Mouse (Mus musculus): ENCODE data around the gene Gpr137c.
A peak's percentile ranks its signal among the peaks of the same experiment; 100 is the strongest.

Gene Gpr137c

DNA sequence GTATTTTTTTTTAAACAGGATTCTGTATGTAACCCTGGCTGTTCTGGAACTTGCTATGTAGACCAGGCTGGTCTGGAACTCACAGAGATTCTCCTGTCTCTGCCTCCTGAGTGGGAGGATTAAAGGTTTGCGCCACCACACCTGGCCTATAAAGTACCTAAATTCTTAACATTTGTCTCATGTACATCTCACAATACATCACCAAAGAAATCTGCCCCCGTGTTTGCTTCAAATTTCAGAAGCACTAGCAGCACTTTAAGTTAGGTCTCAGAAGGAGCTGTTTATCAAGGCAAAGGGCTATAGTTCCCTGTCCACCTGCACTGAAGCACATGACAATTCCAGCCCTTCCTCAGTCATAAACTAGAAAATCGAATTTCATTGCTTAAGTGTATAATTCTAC lies 62.5 kb downstream of the Gpr137c start:
- DNase-seq (ENCODE audit: extremely low spot score, low spot score), result no peak

DNA sequence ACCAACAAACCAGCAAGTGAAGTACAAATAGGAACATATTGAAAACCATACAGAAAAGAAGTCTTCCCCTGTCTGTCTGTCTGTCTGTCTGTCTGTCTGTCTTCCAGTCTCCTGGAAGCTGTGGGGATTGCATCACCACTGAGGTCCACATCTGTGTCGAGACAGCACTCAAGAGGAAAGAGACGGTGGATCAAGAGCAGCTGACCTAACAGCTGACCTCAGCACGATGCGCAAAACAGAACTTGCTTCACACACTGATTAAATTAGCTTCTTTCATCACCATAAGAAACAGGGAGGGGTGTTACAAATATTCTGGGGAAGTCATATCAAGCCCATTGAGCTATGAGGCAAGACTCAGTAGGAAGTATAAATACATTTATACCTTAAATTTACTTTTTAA lies 72.1 kb downstream of the Gpr137c start:
- DNase-seq (ENCODE audit: extremely low spot score, low spot score), result no peak

DNA sequence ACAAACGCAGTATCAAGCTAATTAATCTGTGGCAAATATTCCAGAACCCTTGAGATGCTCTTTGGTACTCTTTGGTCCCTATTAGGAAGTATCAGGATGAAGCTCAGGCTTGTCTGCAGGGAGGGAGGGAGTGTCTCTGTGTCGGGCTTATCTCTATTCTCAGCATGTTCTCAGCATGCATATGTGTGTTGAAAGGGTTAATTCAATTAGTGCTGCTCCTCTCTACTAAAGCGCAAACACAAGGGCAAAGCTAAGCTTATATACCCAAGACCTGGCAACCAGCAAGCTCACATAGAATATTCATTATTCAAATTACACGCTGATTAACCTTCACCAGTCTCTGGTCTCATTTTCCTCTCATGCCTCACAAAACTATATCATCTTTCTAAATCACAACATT lies 84.4 kb downstream of the Gpr137c start:
- no peak for DNase-seq (ENCODE audit: extremely low spot score, low spot score)

DNA sequence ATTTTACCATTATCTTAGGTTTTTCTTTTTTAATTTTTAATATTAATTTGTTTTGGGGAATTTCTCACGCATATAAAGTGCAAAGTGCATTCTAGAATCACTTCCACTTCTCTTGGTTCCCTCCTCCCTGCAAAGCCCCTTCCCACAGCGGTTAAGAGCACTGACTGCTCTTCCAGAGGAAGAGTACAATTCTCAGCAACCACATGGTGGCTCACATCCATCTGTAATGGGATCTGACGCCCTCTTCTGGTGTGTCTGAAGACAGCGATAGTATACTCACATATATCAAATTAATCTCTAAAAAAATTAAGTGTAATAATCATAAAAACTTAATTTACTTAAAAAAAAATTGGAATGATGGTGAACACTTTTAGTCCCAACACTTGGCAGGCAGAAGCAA lies 84.9 kb downstream of the Gpr137c start:
- no peak for DNase-seq (ENCODE audit: extremely low spot score, low spot score)

DNA sequence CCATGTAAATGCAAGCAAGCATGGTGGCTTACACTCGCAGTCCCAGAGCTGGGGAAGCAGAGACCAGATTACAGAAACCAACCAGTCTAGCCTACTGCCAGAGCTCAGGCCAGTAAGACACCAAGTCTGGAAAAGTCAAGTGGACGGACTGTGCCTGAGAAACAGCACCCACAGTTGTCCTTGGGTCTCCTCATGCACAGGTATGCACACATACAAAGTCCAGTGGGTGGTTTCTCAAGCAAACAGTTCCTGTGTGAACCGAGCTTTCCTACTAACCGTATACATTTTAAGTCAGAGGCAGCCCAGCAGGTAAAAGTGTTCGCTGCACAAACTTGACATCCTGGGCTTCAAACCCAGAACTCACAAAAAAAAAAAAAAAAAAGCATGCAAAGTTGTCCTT lies 86.3 kb downstream of the Gpr137c start:
- DNase-seq (ENCODE audit: extremely low spot score, low spot score), result no peak

DNA sequence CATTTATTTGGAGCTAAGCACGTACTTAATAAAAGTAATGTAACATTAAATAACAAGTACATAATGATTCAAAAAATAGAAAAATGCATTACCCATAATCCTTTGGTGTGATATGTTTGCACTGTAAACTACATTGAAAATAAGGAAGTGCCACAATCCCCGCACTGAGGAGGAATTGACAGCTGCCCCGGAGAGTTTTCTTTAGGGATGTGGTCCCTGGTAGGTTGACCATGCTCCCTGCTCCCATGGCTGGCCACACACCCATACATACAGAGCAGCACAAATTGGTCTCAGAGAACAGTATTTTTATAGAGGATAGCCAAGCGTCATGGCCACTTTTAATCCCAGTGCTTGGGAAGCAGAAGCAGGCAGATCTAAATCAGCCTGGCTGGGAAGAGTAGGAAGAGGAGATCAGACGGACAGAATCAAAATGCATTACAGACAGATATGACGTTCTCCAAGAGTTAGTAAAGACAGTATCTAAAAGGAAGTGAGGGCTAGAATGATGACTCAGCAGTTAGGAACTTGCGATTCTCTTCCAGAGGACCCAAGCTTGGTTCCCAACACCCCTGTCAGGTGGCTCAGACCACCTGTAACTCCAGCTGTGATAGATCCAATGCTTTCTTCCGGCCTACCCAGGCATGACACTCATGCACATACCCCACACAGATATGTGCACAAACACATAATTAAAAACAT lies 88.3 kb downstream of the Gpr137c start:
- DNase-seq (ENCODE audit: extremely low spot score, low spot score), result no peak

DNA sequence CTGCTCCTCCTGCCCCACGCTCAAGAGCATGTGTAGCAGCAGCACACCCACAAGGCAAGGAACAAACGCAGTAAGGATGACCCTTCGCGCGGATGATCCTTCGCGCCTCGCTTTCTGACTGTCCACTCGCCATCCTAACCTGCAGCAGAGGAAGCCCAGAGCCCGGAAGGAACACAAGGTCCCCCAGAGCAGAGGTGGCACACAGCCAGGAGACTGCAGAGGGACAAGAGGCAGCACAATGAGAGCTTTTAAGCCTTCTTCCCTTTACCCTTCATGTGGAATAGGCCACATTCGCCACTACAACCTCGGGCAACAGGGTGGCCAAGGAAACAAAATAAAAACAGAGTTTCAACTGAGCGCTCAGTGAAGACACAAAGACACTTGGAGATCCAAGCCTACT lies 90.1 kb downstream of the Gpr137c start:
- DNase-seq (ENCODE audit: extremely low spot score, low spot score), result no peak

DNA sequence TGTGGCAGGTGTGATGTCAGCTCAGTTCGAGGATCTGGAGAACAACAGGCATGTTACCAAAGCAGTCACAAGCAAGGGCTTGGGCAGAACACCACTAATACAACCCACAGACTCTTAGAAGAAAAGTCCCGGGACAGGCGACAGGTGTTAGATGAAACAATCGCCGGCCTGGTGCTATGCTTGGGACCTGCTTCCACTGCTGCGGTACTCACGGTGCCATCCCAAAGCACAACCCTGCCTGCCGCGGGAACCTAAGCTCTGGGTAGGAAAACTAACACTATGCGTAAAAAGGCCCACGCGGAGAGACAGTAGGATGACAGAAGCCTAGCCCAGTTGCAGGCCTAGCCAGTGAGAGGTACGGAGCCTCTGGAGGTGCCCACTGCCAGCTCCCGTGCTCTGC lies 90.6 kb downstream of the Gpr137c start:
- no peak for DNase-seq (ENCODE audit: extremely low spot score, low spot score)

DNA sequence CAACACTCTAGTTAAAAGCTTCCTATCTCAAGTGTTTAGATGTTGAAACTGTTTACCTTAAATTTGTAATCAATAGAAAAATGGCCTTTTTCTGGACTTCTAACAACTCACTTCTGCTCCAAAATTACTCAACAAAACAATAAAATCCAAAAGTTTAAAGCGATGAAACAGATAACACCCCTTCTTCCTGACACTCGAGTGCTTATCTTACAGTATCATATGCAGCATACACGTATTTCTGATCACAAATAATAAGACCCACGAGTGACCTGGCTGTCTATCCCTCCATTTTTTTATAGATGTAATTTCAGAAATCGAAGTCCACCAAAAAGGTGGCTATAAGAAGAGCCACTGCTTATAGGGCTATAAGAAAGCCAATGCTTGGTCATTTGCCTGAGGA lies 97.4 kb downstream of the Gpr137c start:
- no peak for DNase-seq (ENCODE audit: extremely low spot score, low spot score)

DNA sequence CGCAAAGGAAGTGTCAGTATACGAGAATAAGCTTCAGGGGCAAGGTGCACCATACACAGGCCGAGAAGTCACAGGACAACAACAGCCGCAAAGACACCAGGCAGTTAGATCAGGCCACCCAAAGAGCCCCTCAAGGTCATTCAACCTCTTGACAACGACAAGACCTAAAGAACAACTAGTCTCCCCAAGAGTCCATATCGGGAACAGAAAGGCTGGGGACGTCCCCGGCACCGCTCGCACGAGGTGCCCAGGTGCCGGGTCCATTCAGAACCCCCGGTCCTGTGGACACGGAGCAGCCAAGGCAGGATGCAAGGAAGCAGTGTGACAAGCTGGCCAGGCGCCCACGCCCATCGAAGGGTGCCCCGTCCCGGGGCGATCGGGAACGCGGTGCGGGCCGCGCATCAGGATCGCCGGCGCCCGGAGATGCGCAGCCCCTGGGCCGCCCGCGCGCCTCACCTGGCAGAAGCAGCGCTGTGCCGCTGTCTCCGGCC lies 98.4 kb downstream of the Gpr137c start:
- peak; percentile 71 for DNase-seq (ENCODE audit: extremely low spot score, low spot score)

DNA sequence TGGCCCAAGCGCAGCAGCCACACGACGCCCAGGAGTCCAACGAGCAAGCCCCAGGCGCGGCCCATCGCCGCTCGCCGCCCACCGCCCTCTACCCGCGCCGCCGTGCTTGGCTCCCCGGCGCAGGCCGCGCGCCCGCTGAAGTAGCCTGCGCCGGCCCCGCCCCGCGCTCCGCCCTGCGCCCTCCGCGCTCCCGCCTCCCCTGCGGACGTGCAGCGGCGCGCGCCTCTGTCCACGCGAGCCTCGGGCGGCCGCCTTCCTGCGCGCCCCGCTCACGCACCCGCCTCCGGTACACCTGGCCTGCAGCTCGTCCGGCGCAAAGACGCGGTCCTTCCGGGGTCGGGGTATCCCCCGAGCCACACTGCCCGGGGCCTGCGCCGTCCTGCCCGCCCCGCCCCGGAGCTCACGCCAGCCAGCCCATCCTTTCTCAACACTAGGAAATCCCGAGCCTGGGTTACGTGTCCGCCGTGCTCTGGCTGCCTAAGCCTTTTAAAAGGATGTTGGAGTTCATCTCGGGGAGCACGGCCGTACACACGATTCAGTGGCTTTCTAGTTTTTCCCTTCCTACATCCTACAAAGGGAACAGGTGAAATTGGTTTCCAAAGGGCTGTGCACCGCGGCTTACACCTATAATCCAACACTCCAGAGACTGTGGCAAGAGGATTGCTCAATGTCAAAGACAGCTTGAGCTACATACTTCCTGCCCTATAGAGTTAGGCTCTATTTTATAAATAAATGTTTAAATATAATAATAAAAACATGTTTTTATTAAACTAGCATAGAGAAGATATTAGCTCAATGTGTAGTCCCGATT lies 99.1 kb downstream of the Gpr137c start, which contains the start of gene Ero1l:
Gene Ero1l (minus strand): TSS at position 346 of the 811 bp plus-strand sequence.
- DNase-seq (ENCODE audit: extremely low spot score, low spot score), result peak; percentile 80

DNA sequence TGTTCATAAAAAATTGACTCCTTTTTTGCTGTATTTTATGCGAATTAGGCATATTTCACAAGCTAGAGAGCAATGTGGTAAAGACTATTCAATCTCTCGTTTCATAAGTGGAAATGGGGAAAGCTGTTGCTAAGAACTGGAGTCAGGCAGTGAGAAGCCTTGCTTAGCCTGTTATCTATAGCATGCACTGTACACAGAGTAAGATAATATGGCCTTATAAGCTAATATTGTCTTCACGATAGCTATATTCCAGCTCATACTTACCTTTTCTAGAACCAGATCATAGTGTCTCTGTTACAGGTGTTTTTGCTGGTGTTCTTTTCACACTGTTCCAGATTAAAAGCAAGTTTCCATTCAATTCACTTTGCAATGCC lies 99.7 kb downstream of the Gpr137c start:
- no peak for DNase-seq (ENCODE audit: extremely low spot score, low spot score)

DNA sequence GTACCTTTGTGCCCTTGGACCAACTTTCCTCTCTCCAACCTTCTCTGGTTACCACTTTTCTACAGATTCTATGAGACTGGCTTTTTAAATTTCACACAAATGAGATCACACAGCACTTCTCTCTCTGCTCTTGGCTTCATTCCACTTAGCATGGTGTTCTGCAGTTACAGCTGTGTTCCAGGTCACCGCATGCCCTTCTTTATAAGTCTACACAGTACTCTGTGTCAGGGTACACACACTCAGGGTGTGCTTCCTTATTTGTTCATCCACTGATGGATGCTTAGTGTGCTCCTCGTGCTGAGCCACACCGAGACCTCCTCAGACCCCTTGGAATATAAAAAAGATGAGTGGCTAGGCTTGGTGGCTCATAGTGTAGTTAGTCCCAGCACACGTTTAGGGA lies 100.6 kb downstream of the Gpr137c start:
- DNase-seq (ENCODE audit: extremely low spot score, low spot score), result no peak

DNA sequence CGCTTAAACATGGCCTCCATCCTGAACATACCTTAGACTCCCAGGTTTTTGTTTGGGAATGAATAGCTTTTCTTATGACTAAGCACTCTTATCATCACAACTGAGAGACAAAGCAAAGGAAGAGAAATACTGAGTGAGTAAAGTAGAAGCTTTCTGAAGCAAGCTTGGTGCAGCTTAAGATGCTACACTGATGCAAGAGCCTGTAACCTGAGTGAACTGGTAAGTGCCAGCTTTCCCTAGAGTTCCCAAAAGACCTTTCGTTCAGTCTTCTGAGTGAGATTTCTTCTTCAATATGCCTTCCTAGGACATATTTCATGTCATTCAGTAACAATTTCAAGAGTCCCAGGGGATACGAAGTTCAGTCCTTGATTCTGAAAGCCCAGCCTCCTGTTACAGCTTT lies 101.5 kb downstream of the Gpr137c start:
- DNase-seq (ENCODE audit: extremely low spot score, low spot score), result no peak

DNA sequence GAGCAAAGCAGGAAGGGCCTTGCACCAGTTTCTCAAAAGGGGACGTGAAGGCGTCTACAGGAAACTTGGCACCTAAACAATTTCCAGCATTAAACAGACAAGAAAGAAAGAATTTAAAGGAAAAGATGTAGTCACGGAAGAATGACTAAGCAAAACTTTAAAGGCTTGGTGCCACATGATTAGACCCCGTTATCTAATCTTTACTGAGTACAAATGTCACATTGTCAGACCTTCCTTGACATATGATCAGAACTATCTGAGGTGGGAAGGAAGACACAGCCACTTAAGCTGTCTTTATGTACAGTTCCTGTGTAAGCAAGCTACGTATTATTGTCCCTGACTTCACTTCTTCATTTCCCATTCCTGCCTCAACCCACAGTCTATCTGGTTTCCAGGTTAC lies 102.1 kb downstream of the Gpr137c start:
- DNase-seq (ENCODE audit: extremely low spot score, low spot score), result no peak

DNA sequence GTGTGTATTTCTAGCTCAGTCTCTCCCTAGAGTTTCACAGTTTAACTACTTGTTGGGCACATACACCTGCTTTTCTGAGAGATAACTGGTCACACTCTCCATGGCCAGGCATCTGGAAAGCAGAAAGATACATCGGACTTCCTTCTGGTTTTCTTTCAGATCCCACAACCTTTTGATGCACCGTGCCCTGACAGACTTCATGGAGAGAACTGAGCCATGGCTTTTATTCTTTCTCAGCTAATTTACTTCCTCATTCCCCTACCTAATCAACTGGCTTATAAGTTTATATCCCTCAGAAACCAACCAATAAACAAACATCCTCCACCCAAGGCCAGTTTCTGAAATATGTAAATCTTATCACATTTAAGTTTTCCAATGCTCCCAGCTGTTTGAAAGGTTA lies 102.9 kb downstream of the Gpr137c start:
- no peak for DNase-seq (ENCODE audit: extremely low spot score, low spot score)

DNA sequence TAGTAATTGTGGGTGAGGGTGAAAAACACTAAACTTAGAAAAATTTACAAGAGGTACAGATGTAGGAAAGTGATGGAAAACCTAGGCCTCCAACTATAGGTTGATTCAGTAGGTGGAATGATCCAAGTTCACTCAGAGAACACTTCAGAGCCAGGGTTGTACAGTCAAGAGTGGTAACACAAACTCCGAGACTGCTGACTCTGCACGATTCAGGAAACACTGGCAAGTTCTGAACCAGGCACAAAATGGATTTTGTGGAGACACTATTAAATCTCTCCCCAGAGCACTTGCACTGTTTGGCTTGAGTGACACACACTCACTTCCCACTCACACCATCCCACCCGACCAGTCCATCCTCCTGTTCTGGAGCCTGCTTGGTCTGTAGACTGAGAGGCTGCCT lies 103.8 kb downstream of the Gpr137c start:
- no peak for DNase-seq (ENCODE audit: extremely low spot score, low spot score)

DNA sequence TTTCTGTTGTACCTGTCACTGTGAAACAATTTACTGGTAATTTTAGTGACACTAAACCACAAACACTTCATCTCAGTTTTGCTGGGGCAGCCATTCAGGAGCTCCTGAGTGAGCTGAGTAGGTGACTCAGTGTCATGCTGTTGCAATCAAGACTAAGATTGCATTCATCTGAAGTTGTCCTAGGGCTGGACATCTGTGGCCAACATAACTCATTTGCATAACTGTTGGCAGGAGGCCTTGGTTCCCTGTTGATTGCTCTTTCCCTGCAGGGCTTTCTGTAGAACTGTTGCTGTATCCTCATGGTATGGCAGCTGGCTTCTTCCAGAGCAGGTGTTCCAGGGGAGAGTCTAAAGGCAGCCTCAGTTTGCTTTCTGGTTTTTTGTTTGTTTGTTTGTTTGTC lies 106.0 kb downstream of the Gpr137c start:
- DNase-seq (ENCODE audit: extremely low spot score, low spot score), result no peak

DNA sequence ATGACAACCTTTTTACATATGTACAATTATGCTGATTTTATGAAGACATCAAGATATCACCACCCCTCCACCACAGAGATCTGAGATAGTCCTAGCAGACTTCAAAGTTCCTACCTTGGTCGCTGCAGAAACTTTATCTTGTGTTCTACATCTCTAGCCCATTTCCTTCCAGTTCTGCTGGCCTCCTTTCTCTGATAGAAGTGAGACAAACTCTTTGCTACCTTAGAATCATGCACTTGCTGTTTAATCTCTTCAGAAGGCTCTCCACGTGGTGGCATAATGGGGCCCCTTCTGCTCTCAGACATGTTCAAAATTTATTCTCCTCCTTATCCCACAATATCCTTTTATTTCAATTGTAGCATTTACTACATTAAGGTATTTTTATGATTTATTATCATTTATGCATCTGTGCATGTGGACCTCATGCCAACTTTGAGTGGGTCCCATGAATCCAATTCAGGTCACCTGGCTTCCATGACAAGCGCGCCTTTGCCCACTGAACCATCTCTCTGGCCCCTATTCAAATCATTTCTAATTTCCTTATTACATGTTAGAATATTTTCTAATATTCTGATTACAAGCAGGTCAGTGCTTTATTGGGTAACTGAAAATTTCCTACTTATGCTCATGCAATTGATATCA lies 108.7 kb downstream of the Gpr137c start:
- DNase-seq (ENCODE audit: extremely low spot score, low spot score), result no peak

DNA sequence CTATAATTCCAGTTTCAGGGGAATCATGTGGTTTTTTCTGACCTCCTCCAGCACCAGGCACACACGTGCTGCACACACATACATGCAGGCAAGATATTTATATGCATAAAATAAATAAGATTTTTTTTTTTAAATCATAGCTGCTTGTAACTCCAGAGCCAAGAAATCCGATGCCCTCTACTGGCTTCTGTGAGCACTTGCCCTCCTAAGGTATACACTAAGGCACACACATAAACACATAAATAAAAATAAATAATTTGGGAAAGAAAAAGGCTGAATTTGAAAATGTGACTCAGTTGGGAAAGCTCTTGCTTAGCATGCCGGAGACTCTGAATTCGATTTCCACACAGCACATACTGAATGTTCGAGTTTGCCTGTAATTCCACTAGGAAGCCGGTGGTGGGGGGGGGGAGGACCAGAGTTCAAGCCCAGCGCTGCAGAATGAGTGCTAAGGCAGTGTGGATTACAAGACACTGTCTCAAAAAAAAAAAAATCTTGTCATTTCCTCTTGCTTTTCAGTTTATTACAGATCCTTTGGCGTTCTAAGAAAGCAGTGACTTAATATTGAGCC lies 109.6 kb downstream of the Gpr137c start:
- DNase-seq (ENCODE audit: extremely low spot score, low spot score), result no peak

DNA sequence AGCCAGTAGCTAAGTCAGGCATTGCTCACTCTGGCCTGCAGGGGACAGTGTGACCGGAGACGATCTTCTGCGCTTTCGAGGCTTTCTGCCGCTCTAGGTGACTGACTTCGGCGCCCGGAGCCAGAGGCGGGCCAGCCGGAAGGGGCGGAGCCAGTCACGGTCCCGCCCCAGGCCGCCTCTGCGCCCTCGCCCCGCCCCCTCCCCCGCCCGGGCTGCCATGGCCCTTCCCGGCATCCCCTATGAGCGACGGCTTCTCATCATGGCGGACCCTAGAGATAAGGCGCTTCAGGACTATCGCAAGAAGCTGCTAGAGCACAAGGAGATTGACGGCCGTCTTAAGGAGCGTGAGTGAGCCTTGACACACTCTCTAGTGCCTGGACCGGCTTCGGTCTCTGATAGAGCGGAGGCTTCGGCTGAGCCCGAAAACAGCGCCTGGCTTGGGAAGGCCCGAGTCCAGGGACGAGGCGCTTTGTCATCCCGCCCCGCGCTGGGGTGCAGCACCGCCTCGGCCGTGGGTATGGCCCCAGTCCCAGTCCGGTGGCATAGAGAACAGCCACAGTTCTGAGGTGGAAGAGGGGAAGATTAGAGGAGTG lies 110.2 kb downstream of the Gpr137c start, which contains the start of gene Psmc6:
Gene Psmc6 (plus strand): TSS at position 200 of the 593 bp plus-strand sequence.
- peak; percentile 93 for DNase-seq (ENCODE audit: extremely low spot score, low spot score)

Data from neural tube, embryonic 10.5 days (tissue).